Comparison of ENCODE assay signal across 16 mouse cellular contexts in the genomic region with DNA sequence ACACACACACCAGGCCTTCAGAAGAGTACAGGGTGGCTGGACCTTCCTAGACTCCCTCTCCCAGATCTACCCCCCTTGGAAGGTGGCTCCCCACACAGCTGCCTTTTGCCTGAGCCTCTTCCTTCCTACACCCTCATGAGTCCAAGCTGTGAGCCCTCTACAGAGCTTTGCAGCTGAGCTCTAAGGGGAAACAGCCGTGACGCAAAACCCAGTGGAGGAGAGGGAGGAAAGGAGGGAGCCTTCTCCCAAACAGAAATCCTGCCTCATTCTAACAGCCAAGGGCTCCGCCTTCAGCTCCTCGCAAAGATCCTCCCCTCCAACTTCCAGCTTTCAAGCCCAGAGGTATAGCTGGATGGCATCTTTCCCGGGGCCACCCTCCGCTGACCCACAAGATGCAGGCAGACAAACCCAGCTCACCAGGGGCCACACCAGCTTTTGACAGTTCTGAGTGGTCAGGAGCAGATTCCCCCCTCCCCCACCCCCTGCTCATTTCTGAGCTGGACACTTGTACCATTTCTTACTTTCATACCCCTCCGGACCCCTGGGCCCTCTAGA. TPM values are rescaled to one million over a fixed set of nuclear protein-coding genes. Genes with fewer than 3 reads are reported as not detected.
A peak's percentile ranks its signal among the peaks of the same experiment; 100 is the strongest.
DNase-seq lines count a peak whose midpoint lies in the region; ATAC-seq and TF ChIP-seq lines count a peak whose summit lies in the region.
"Had no signal": no experiment of that assay in that cellular context is flagged by ENCODE, and none has a peak within 500 bp of the region (broad histone marks: within the 10 kb centered on the region; RNA-seq: fewer than 3 reads in every experiment).

No protein-coding gene starts in this region.

- H3K36me3 ChIP-seq in embryonic facial prominence, embryonic 14.5 days (ENCODE audit: control insufficient read depth, insufficient read depth, low read length) = no peaks in the 10 kb centered on the region
- H3K36me3 ChIP-seq in stomach, postnatal 0 days (ENCODE audit: control insufficient read depth, insufficient read depth, low read length) = no peaks in the 10 kb centered on the region
- H3K36me3 ChIP-seq: liver, embryonic 13.5 days; neural tube, embryonic 12.5 days had no signal

- no peak overlapping the region for H3K4me3 ChIP-seq in gastrocnemius, adult 2 months
- no peak overlapping the region for H3K4me3 ChIP-seq in embryonic facial prominence, embryonic 14.5 days (ENCODE audit: low read depth, low read length)
- H3K4me3 ChIP-seq in stomach, postnatal 0 days (ENCODE audit: low read depth, low read length) = no peak overlapping the region
- H3K4me3 ChIP-seq: liver, embryonic 13.5 days; neural tube, embryonic 12.5 days had no signal

- TF ChIP-seq EP300 in stomach, postnatal 0 days (optimal IDR thresholded peaks at IDR 0.05) = no peak

- H3K9ac ChIP-seq in embryonic facial prominence, embryonic 14.5 days (ENCODE audit: low read depth, low read length) = no peak overlapping the region
- H3K9ac ChIP-seq in stomach, postnatal 0 days (ENCODE audit: low read length) = no peak overlapping the region
- H3K9ac ChIP-seq: liver, embryonic 13.5 days; neural tube, embryonic 12.5 days had no signal

- no peak for ATAC-seq in embryonic facial prominence, embryonic 14.5 days (ENCODE audit: low read depth)
- no peak for ATAC-seq in stomach, postnatal 0 days (ENCODE audit: low FRiP score, low TSS enrichment)
- ATAC-seq: forebrain, embryonic 14.5 days had no signal

- H3K27me3 ChIP-seq in embryonic facial prominence, embryonic 14.5 days (replicated peaks; ENCODE audit: control insufficient read depth, insufficient read depth, low read length) = no peaks in the 10 kb centered on the region
- H3K27me3 ChIP-seq in stomach, postnatal 0 days (ENCODE audit: control insufficient read depth, insufficient read depth, low read length) = no peaks in the 10 kb centered on the region
- H3K27me3 ChIP-seq: neural tube, embryonic 12.5 days had no signal

- H3K4me2 ChIP-seq in embryonic facial prominence, embryonic 14.5 days (ENCODE audit: low read depth, low read length) = no peak overlapping the region
- no peak overlapping the region for H3K4me2 ChIP-seq in stomach, postnatal 0 days (replicated peaks; ENCODE audit: low read depth)
- H3K4me2 ChIP-seq: liver, embryonic 13.5 days; neural tube, embryonic 12.5 days had no signal

- H3K9me3 ChIP-seq in embryonic facial prominence, embryonic 14.5 days (ENCODE audit: control insufficient read depth, low read length) = no peaks in the 10 kb centered on the region
- H3K9me3 ChIP-seq in stomach, postnatal 0 days (ENCODE audit: control insufficient read depth, low read length) = no peaks in the 10 kb centered on the region
- H3K9me3 ChIP-seq: liver, embryonic 13.5 days; neural tube, embryonic 12.5 days had no signal

- no peak for DNase-seq in gastrocnemius, adult 2 months
- no peak for DNase-seq in gastrocnemius, adult 18-20 months (ENCODE audit: low spot score)
- peak; percentile 60 to 69 for DNase-seq in left cerebral cortex, adult 18-20 months (ENCODE audit: low spot score in 2 of 2)
- DNase-seq in left cerebral cortex, postnatal 4 days = no peak
- DNase-seq in embryonic facial prominence, embryonic 14.5 days (ENCODE audit: low spot score) = peak; percentile 16
- no peak for DNase-seq in stomach, postnatal 0 days (ENCODE audit: low spot score)
- no peak for DNase-seq in gastrocnemius, postnatal 25 days
- DNase-seq: adrenal gland, adult 8-10 months; B cell, adult 2 months; cerebellum, adult 18-20 months; heart, postnatal 36 days; liver, embryonic 13.5 days; spleen, adult 18-20 months; thymus, postnatal 4 days had no signal

- peak overlapping the region; percentile 35; the same call in 1 of the 2 replicates for H3K27ac ChIP-seq in gastrocnemius, adult 2 months
- H3K27ac ChIP-seq in embryonic facial prominence, embryonic 14.5 days (replicated peaks; ENCODE audit: low read depth, low read length) = no peak overlapping the region
- 0 out of 2 replicates have a peak overlapping the region, but pooled peaks have one; percentile 8 for H3K27ac ChIP-seq in stomach, postnatal 0 days (replicated peaks)
- H3K27ac ChIP-seq: liver, embryonic 13.5 days; neural tube, embryonic 12.5 days had no signal

- 44% methylated on average over 7 of the region's 7 CpGs for WGBS in embryonic facial prominence, embryonic 14.5 days
- 64% methylated on average over 7 of the region's 7 CpGs for WGBS in stomach, postnatal 0 days

- peaks cover 30% of the 10 kb centered on the region for H3K4me1 ChIP-seq in embryonic facial prominence, embryonic 14.5 days (ENCODE audit: control insufficient read depth, insufficient read depth, low read length)
- peaks cover 2% of the 10 kb centered on the region for H3K4me1 ChIP-seq in stomach, postnatal 0 days (replicated peaks; ENCODE audit: control insufficient read depth, insufficient read depth)

- intact Hi-C loops in gastrocnemius, adult 2 months (cut with DNase I) = no loop called here
- intact Hi-C loops in left cerebral cortex, postnatal 4 days (cut with DNase I) = no loop called here

- TF ChIP-seq CTCF in gastrocnemius, adult 2 months (IDR thresholded peaks at IDR 0.05) = no peak
- TF ChIP-seq CTCF in stomach, postnatal 0 days (IDR thresholded peaks at IDR 0.05; ENCODE audit: low read depth) = no peak

RNA-seq across cellular contexts. Expression of gene Csnk1e, which starts 11.4 kb away (rescaled TPM):
- 10 to 100 TPM; 41.8 to 61.4 TPM for total RNA-seq in gastrocnemius, adult 2 months (2021)
- 10 to 100 TPM; 45.4 to 48.0 TPM for total RNA-seq in gastrocnemius, adult 18-20 months (2021)
- 100 to 1,000 TPM; 135 to 149 TPM for total RNA-seq in left cerebral cortex, adult 18-20 months (2021)
- total RNA-seq in left cerebral cortex, postnatal 4 days (2021) = 100 to 1,000 TPM; 285 to 296 TPM
- polyA plus RNA-seq in embryonic facial prominence, embryonic 14.5 days (2014; fragmentation: Nextera tagmentation; extraction: Ambion mirVana) = 75.3 and 76.3 TPM in 2 replicates
- polyA plus RNA-seq in stomach, postnatal 0 days (2015; fragmentation: Nextera tagmentation; extraction: Ambion mirVana) = 44.8 and 50.8 TPM in 2 replicates
- 10 to 100 TPM; 43.1 to 43.9 TPM for total RNA-seq in gastrocnemius, postnatal 25 days (2021)

RNA-seq across cellular contexts. Expression of gene Tmem184b, which starts 40.6 kb away (rescaled TPM):
- 10 to 100 TPM; 26.1 to 36.7 TPM for total RNA-seq in gastrocnemius, adult 2 months (2021)
- 10 to 100 TPM; 23.6 to 31.2 TPM for total RNA-seq in gastrocnemius, adult 18-20 months (2021)
- 10 to 100 TPM; 71.3 to 74.8 TPM for total RNA-seq in left cerebral cortex, adult 18-20 months (2021)
- total RNA-seq in left cerebral cortex, postnatal 4 days (2021) = 10 to 100 TPM; 49.6 to 53.4 TPM
- polyA plus RNA-seq in embryonic facial prominence, embryonic 14.5 days (2014; fragmentation: Nextera tagmentation; extraction: Ambion mirVana) = 73.0 and 77.6 TPM in 2 replicates
- 21.2 and 22.3 TPM in 2 replicates for polyA plus RNA-seq in stomach, postnatal 0 days (2015; fragmentation: Nextera tagmentation; extraction: Ambion mirVana)
- 10 to 100 TPM; 28.4 to 30.4 TPM for total RNA-seq in gastrocnemius, postnatal 25 days (2021)

Comparison
In these comparisons a context has a peak if more than half of its experiments do, and no peak if none do; other contexts are left out.
1. DNase-seq: peak in left cerebral cortex, adult 18-20 months (2 of 2) and embryonic facial prominence, embryonic 14.5 days (single experiment); none in gastrocnemius, adult 2 months (single experiment), gastrocnemius, adult 18-20 months (single experiment), left cerebral cortex, postnatal 4 days (single experiment), stomach, postnatal 0 days (single experiment) and gastrocnemius, postnatal 25 days (single experiment).